Mouse (Mus musculus) midbrain, embryonic 11.5 days (tissue): ENCODE measurements around the gene Cnot8. TPM values are rescaled to one million over a fixed set of nuclear protein-coding genes. Genes with fewer than 3 reads are reported as not detected.
"Not testable (repeated sequence)": the region's sequence is repeated elsewhere in the genome, so short reads cannot be mapped to it uniquely, and the experiment has no call there.

ENCODE experiments used
- ATAC-seq: fragments of 200-750 bp; cut with Nextera tagmentation; 2 replicates; pipeline ENCODE4 v1.8.0; 2017; ENCODE audit warnings: moderate TSS enrichment, moderate library complexity; ENCODE audit not compliant: low FRiP score
- DNase-seq: peaks from one replicate; pipeline ENCODE4 v3.0.0; 2015; ENCODE audit warnings: low spot score; ENCODE audit errors: missing footprints
- H3K27ac ChIP-seq: fragments of 300-500 bp; sonication (generic); 2 replicates; pipeline ENCODE4 v1.5.1; 2014; ENCODE audit warnings: low read depth, low read length
- H3K27me3 ChIP-seq: fragments of 300-500 bp; sonication (generic); 2 replicates; pipeline ENCODE4 v1.6.1; 2014; ENCODE audit warnings: mild to moderate bottlenecking, low read length, moderate library complexity, mixed read lengths; ENCODE audit not compliant: control insufficient read depth, insufficient read depth
- H3K36me3 ChIP-seq: fragments of 300-500 bp; sonication (generic); 2 replicates; pipeline ENCODE4 v1.6.1; 2014; ENCODE audit warnings: mild to moderate bottlenecking, low read length, moderate library complexity, mixed read lengths; ENCODE audit not compliant: control insufficient read depth, insufficient read depth
- H3K4me1 ChIP-seq: fragments of 300-500 bp; sonication (generic); 2 replicates; pipeline ENCODE4 v1.6.1; 2014; ENCODE audit warnings: low read length; ENCODE audit not compliant: control insufficient read depth, insufficient read depth
- H3K4me2 ChIP-seq: fragments of 300-500 bp; sonication (generic); 2 replicates; pipeline ENCODE4 v1.6.1; 2014; ENCODE audit warnings: mild to moderate bottlenecking, moderate library complexity
- H3K4me3 ChIP-seq: fragments of 300-500 bp; sonication (generic); 2 replicates; pipeline ENCODE4 v1.5.1; 2014; ENCODE audit warnings: low read depth, low read length
- H3K9ac ChIP-seq: fragments of 300-500 bp; sonication (generic); 2 replicates; pipeline ENCODE4 v1.6.1; 2014; ENCODE audit warnings: low read length
- H3K9me3 ChIP-seq: fragments of 300-500 bp; sonication (generic); 2 replicates; pipeline ENCODE4 v1.6.1; 2016; ENCODE audit warnings: low read length; ENCODE audit not compliant: control insufficient read depth
- WGBS: fragments of 180-500 bp; shearing (Covaris S2); extraction: QIAGEN DNeasy Blood & Tissue Kit; methylation state at CpG from one replicate; pipeline ENCODE4 v1.1.7; 2014; 5-methylcytosine and 5-hydroxymethylcytosine counted together
- polyA plus RNA-seq: library from polyadenylated mRNA; unstranded; fragments of >200 nt; fragmentation: Nextera tagmentation; extraction: Ambion mirVana; gene quantifications from 2 replicates; pipeline ENCODE4 v1.2.1, GENCODE M21; 2014

Cnot8 gene
- polyA plus RNA-seq, 1 experiment from 2014 or later = 110 TPM

GRCm38 (mm10) chr11:58092541-58092940 is 11.4 kb upstream of the Cnot8 start:
- Histone ChIP-seq H3K4me3 (no peak overlapping the region), H3K27me3 (no peaks in the 10 kb centered on the region; the same call in 1 of the 2 replicates), H3K4me2 (no peak overlapping the region), H3K9ac (no peak overlapping the region), H3K27ac (no peak overlapping the region), H3K4me1 (no peaks in the 10 kb centered on the region; the same call in 1 of the 2 replicates), H3K36me3 (no peaks in the 10 kb centered on the region), H3K9me3 (no peaks in the 10 kb centered on the region)
- DNase-seq (peak; percentile 68), ATAC-seq (no peak)
- 75% methylated on average over 4 of the region's 4 CpGs for WGBS

- 25% methylated on average over 12 of the region's 12 CpGs for WGBS
- no peak for ATAC-seq
- H3K27ac ChIP-seq = no peak within 1 kb of the TSS
- no peaks in the 10 kb centered on the region for H3K36me3 ChIP-seq
- DNase-seq = peak; percentile 75
- H3K9me3 ChIP-seq = no peaks in the 10 kb centered on the region
- H3K4me1 ChIP-seq = peaks cover 3% of the 10 kb centered on the region; the same call in 1 of the 2 replicates
- no peak within 1 kb of the TSS for H3K9ac ChIP-seq
- no peak within 1 kb of the TSS for H3K4me2 ChIP-seq
- H3K27me3 ChIP-seq = no peaks in the 10 kb centered on the region; the same call in 1 of the 2 replicates
- H3K4me3 ChIP-seq = no peak within 1 kb of the TSS
These were observed 10.9 kb upstream of the Cnot8 start, which contains the start of gene Gm12248 for GRCm38 (mm10) chr11:58093021-58093528. Gene Gm12248 (minus strand): TSS chr11:58093134.

- H3K9me3 ChIP-seq = no peaks in the 10 kb centered on the region
- DNase-seq = peak; percentile 80
- 32% methylated on average over 4 of the region's 4 CpGs for WGBS
These were observed 9.2 kb upstream of the Cnot8 start for GRCm38 (mm10) chr11:58094766-58095165.

GRCm38 (mm10) chr11:58095561-58095960 is 8.4 kb upstream of the Cnot8 start:
- no peak overlapping the region for H3K4me3 ChIP-seq
- peak; percentile 14 for DNase-seq
- H3K9ac ChIP-seq = no peak overlapping the region
- 94% methylated on average over 1 of the region's 1 CpGs for WGBS
- H3K27me3 ChIP-seq = no peaks in the 10 kb centered on the region; the same call in none of the 2 replicates
- no peak for ATAC-seq
- no peaks in the 10 kb centered on the region for H3K36me3 ChIP-seq
- no peak overlapping the region for H3K27ac ChIP-seq
- H3K4me2 ChIP-seq = no peak overlapping the region
- H3K4me1 ChIP-seq = peaks cover 3% of the 10 kb centered on the region; the same call in 1 of the 2 replicates
- no peaks in the 10 kb centered on the region for H3K9me3 ChIP-seq

More at GRCm38 (mm10) chr11:58094766-58095165, 9.2 kb upstream of the Cnot8 start:
- no peak for ATAC-seq
- no peaks in the 10 kb centered on the region; the same call in none of the 2 replicates for H3K27me3 ChIP-seq
- H3K36me3 ChIP-seq = no peaks in the 10 kb centered on the region
- H3K4me1 ChIP-seq = peaks cover 3% of the 10 kb centered on the region; the same call in 1 of the 2 replicates
- H3K4me2 ChIP-seq = no peak overlapping the region
- no peak overlapping the region for H3K9ac ChIP-seq
- H3K4me3 ChIP-seq = no peak overlapping the region
- H3K27ac ChIP-seq = no peak overlapping the region

- WGBS = 92% methylated on average over 5 of the region's 5 CpGs
- Histone ChIP-seq H3K36me3 (no peaks in the 10 kb centered on the region), H3K4me3 (no peak overlapping the region), H3K4me2 (no peak overlapping the region), H3K9me3 (no peaks in the 10 kb centered on the region), H3K27me3 (no peaks in the 10 kb centered on the region; the same call in none of the 2 replicates), H3K27ac (no peak overlapping the region), H3K4me1 (peaks cover 3% of the 10 kb centered on the region; the same call in 1 of the 2 replicates), H3K9ac (no peak overlapping the region)
- ATAC-seq = no peak
- peak; percentile 78 for DNase-seq
These were observed 7.8 kb upstream of the Cnot8 start for GRCm38 (mm10) chr11:58096160-58096559.

- Histone ChIP-seq H3K4me1 (peaks cover 3% of the 10 kb centered on the region; the same call in 1 of the 2 replicates), H3K4me3 (peak overlapping the region; percentile 37; the same call in 1 of the 2 replicates), H3K4me2 (peak overlapping the region; percentile 57), H3K36me3 (no peaks in the 10 kb centered on the region), H3K9ac (no peak overlapping the region), H3K27me3 (no peaks in the 10 kb centered on the region; the same call in none of the 2 replicates), H3K27ac (no peak overlapping the region), H3K9me3 (no peaks in the 10 kb centered on the region)
- WGBS = 58% methylated on average over 20 of the region's 20 CpGs
- ATAC-seq (no peak), DNase-seq (peak; percentile 79)
These were observed 6.9 kb upstream of the Cnot8 start for GRCm38 (mm10) chr11:58096821-58097620.

GRCm38 (mm10) chr11:58097621-58098365 is 6.2 kb upstream of the Cnot8 start:
- H3K9ac ChIP-seq = peak overlapping the region; percentile 44; the same call in 1 of the 2 replicates
- no peaks in the 10 kb centered on the region; the same call in none of the 2 replicates for H3K27me3 ChIP-seq
- H3K4me3 ChIP-seq = peak overlapping the region; percentile 37
- no peaks in the 10 kb centered on the region for H3K9me3 ChIP-seq
- DNase-seq (peak; percentile 89), ATAC-seq (peak; percentile 33; the same call in 1 of the 2 replicates)
- 2% methylated on average over 30 of the region's 38 CpGs for WGBS
- no peak overlapping the region for H3K27ac ChIP-seq
- H3K36me3 ChIP-seq = no peaks in the 10 kb centered on the region
- H3K4me1 ChIP-seq = peaks cover 3% of the 10 kb centered on the region; the same call in 1 of the 2 replicates
- peak overlapping the region; percentile 57 for H3K4me2 ChIP-seq

GRCm38 (mm10) chr11:58098366-58098720 is 5.6 kb upstream of the Cnot8 start:
- H3K27me3 ChIP-seq, H3K9me3 ChIP-seq, H3K4me2 ChIP-seq, H3K36me3 ChIP-seq, H3K4me3 ChIP-seq, H3K4me1 ChIP-seq, H3K27ac ChIP-seq, H3K9ac ChIP-seq, ATAC-seq: not testable (repeated sequence)
- DNase-seq = peak; percentile 81
- 65% methylated on average over 5 of the region's 5 CpGs for WGBS
